27 mouse cellular contexts compared by ENCODE assay signal in genomic region chr4:137379713-137380255, GRCm38 (mm10). TPM values are rescaled to one million over a fixed set of nuclear protein-coding genes. Genes with fewer than 3 reads are reported as not detected.
"Had no signal": no experiment of that assay in that cellular context is flagged by ENCODE, and none has a peak within 500 bp of the region (broad histone marks: within the 10 kb centered on the region; RNA-seq: fewer than 3 reads in every experiment).

No protein-coding gene starts in this region.

- H3K36me3 ChIP-seq: limb, embryonic 12.5 days; limb, embryonic 15.5 days; midbrain, embryonic 13.5 days had no signal

- H3K27ac ChIP-seq: layer of hippocampus, adult 2 months; limb, embryonic 12.5 days; limb, embryonic 15.5 days; liver, embryonic 14.5 days; macrophage; midbrain, embryonic 13.5 days; stomach, postnatal 0 days had no signal

- H3K4me3 ChIP-seq: layer of hippocampus, adult 2 months; limb, embryonic 12.5 days; limb, embryonic 15.5 days; midbrain, embryonic 13.5 days had no signal

- H3K4me1 ChIP-seq: midbrain, embryonic 13.5 days had no signal

- H3K9me3 ChIP-seq: limb, embryonic 12.5 days; limb, embryonic 15.5 days; midbrain, embryonic 13.5 days had no signal

- DNase-seq: kidney, postnatal 25 days; layer of hippocampus, adult 9-11 months; left cerebral cortex, postnatal 4 days; liver, postnatal 0 days; lung, embryonic 14.5 days; thymus, adult 2 months; thymus, postnatal 25 days had no signal

- H3K9ac ChIP-seq: limb, embryonic 12.5 days; limb, embryonic 15.5 days; liver, embryonic 14.5 days; liver, postnatal 0 days; lung, embryonic 14.5 days; midbrain, embryonic 13.5 days had no signal

- H3K27me3 ChIP-seq: limb, embryonic 12.5 days; limb, embryonic 15.5 days; midbrain, embryonic 13.5 days had no signal

- H3K4me2 ChIP-seq: limb, embryonic 12.5 days; limb, embryonic 15.5 days; lung, embryonic 14.5 days; midbrain, embryonic 13.5 days had no signal

- ATAC-seq: liver, postnatal 0 days; lung, postnatal 0 days; midbrain, embryonic 13.5 days; midbrain, embryonic 16.5 days had no signal

RNA-seq across cellular contexts. Expression of gene Cela3a, which starts 29.8 kb away (rescaled TPM):
- total RNA-seq: layer of hippocampus, adult 2 months; layer of hippocampus, postnatal 25 days; left cerebral cortex, adult 8-10 months; left cerebral cortex, postnatal 14 days; left cerebral cortex, postnatal 4 days; megakaryocyte, adult 5-6 weeks had no signal
- polyA plus RNA-seq: kidney, embryonic 14.5 days; kidney, postnatal 0 days; large intestine, adult 2 months; limb, embryonic 12.5 days; limb, embryonic 15.5 days; liver, embryonic 11.5 days; liver, embryonic 14.5 days; liver, postnatal 0 days; lung, embryonic 14.5 days; lung, postnatal 0 days; macrophage; midbrain, embryonic 13.5 days; midbrain, embryonic 16.5 days; neural tube, embryonic 11.5 days; neural tube, embryonic 14.5 days; stomach, embryonic 14.5 days; stomach, postnatal 0 days; thymus, adult 2 months had no signal

RNA-seq across cellular contexts. Expression of gene Cela3b, which starts 50.6 kb away (rescaled TPM):
- total RNA-seq: layer of hippocampus, adult 2 months; layer of hippocampus, postnatal 25 days; left cerebral cortex, adult 8-10 months; left cerebral cortex, postnatal 14 days; left cerebral cortex, postnatal 4 days; megakaryocyte, adult 5-6 weeks had no signal
- polyA plus RNA-seq: kidney, embryonic 14.5 days; kidney, postnatal 0 days; limb, embryonic 12.5 days; limb, embryonic 15.5 days; liver, embryonic 11.5 days; lung, embryonic 14.5 days; lung, postnatal 0 days; macrophage; midbrain, embryonic 13.5 days; midbrain, embryonic 16.5 days; neural tube, embryonic 11.5 days; neural tube, embryonic 14.5 days; stomach, embryonic 14.5 days had no signal
